Mouse (Mus musculus): ENCODE data around the gene Masp1. TPM values are rescaled to one million over a fixed set of nuclear protein-coding genes. Genes with fewer than 3 reads are reported as not detected.

Gene Masp1
- total and polyA plus RNA-seq, 2 experiments from 2014 or later: 22.0 to 37.1 TPM

- DNase-seq (no peak), ATAC-seq (no peak)
- Histone ChIP-seq H3K4me2 (ENCODE audit: low read depth) (no peak overlapping the region), H3K27me3 (ENCODE audit: insufficient read depth, low read length) (no peaks in the 10 kb centered on the region), H3K36me3 (ENCODE audit: insufficient read depth) (peaks cover 12% of the 10 kb centered on the region), H3K9ac (no peak overlapping the region), H3K4me3 (ENCODE audit: low read depth, low read length) (no peak overlapping the region), H3K4me1 (ENCODE audit: insufficient read depth) (no peaks in the 10 kb centered on the region), H3K9me3 (ENCODE audit: low read length) (no peaks in the 10 kb centered on the region), H3K27ac (ENCODE audit: low read depth, low read length) (no peak overlapping the region)
- 65% methylated on average over 3 of the region's 3 CpGs for whole genome bisulfite sequencing
- no peak for TF ChIP-seq CTCF (IDR thresholded peaks at IDR 0.05; ENCODE audit: low read depth)
Observed at GRCm38 (mm10) chr16:23472046-23472445, 48.6 kb downstream of the Masp1 start.

DNA sequence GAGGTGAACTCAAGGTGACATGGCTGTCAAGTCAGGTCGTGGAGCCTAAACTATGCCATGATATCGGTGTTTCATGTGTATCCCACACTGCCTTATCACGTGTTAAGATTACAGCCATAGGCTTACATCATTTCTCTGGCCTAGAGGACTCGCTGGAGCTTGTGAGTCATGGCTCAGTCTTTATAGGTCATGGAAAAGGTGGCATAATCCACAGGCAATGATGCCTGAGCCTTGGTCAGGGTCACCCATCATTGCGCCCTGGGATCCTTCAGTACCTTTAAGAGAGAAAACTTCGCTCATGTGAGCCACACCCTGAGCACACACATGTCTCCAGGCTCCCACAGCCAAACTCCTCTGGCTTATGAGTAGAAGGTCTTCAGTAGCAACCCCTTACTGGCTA lies 49.1 kb downstream of the Masp1 start:
- Histone ChIP-seq H3K27ac (ENCODE audit: low read depth, low read length) (no peak overlapping the region), H3K4me2 (ENCODE audit: low read depth) (no peak overlapping the region), H3K36me3 (ENCODE audit: insufficient read depth) (peaks cover 12% of the 10 kb centered on the region), H3K9ac (no peak overlapping the region), H3K9me3 (ENCODE audit: low read length) (no peaks in the 10 kb centered on the region), H3K4me1 (ENCODE audit: insufficient read depth) (no peaks in the 10 kb centered on the region), H3K4me3 (ENCODE audit: low read depth, low read length) (no peak overlapping the region), H3K27me3 (ENCODE audit: insufficient read depth, low read length) (no peaks in the 10 kb centered on the region)
- ATAC-seq (no peak), DNase-seq (no peak)
- TF ChIP-seq CTCF (IDR thresholded peaks at IDR 0.05; ENCODE audit: low read depth): no peak
- WGBS: 95% methylated on average over 6 of the region's 6 CpGs

GRCm38 (mm10) chr16:23463671-23464347 lies 56.8 kb downstream of the Masp1 start:
- H3K4me1 ChIP-seq (ENCODE audit: insufficient read depth): no peaks in the 10 kb centered on the region
- WGBS: 87% methylated on average over 4 of the region's 4 CpGs
- H3K36me3 ChIP-seq (ENCODE audit: insufficient read depth): no peaks in the 10 kb centered on the region
- H3K27ac ChIP-seq (ENCODE audit: low read depth, low read length): no peak overlapping the region
- ATAC-seq (no peak), DNase-seq (no peak)
- H3K9ac ChIP-seq: no peak overlapping the region
- no peaks in the 10 kb centered on the region for H3K27me3 ChIP-seq (ENCODE audit: insufficient read depth, low read length)
- no peaks in the 10 kb centered on the region for H3K9me3 ChIP-seq (ENCODE audit: low read length)
- H3K4me3 ChIP-seq (ENCODE audit: low read depth, low read length): no peak overlapping the region
- TF ChIP-seq CTCF (IDR thresholded peaks at IDR 0.05; ENCODE audit: low read depth): no peak
- H3K4me2 ChIP-seq (ENCODE audit: low read depth): no peak overlapping the region

DNA sequence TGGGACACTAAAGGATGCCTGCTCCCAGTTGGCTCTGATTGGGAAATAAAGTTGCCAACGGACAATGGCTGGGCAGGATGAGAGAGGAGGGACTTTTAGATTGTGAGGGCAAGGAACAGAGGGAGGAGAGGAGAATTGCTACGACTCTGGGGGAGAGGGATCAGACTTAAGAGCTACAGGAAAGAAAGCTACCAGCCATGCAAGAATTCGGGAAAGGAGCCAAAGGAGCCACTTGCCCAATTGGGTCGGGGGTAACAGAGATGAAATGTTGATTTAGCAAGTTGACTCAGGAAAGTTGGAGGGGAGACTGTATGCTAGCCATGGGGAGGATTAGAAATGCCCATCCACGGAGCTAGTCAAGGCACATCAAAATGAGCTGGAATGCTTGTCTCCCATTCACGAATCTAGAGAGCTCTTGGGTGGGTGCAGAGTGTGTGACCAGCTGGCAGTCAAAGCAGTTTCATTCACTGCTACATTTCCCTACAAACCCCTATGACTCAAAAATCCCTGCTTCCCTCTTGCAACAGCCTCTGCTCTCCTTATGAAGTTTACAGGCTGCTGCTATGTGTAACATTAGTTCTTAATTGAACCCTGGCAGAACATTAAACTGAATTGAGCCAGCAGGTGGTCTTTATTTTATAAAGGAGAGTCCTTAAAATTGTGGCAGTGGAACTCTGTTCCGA lies 61.6 kb downstream of the Masp1 start:
- WGBS: 40% methylated on average over 7 of the region's 7 CpGs
- no peak for ATAC-seq
- no peak overlapping the region for H3K4me3 ChIP-seq (ENCODE audit: low read depth, low read length)
- no peak overlapping the region for H3K9ac ChIP-seq
- no peaks in the 10 kb centered on the region for H3K27me3 ChIP-seq (ENCODE audit: insufficient read depth, low read length)
- no peak overlapping the region for H3K4me2 ChIP-seq (ENCODE audit: low read depth)
- no peaks in the 10 kb centered on the region for H3K4me1 ChIP-seq (ENCODE audit: insufficient read depth)
- no peaks in the 10 kb centered on the region for H3K36me3 ChIP-seq (ENCODE audit: insufficient read depth)
- DNase-seq: no peak
- H3K9me3 ChIP-seq (ENCODE audit: low read length): no peaks in the 10 kb centered on the region
- TF ChIP-seq CTCF (IDR thresholded peaks at IDR 0.05; ENCODE audit: low read depth): no peak
- H3K27ac ChIP-seq (ENCODE audit: low read depth, low read length): no peak overlapping the region

GRCm38 (mm10) chr16:23457338-23457737 lies 63.3 kb downstream of the Masp1 start:
- no peak for ATAC-seq
- Histone ChIP-seq H3K4me3 (ENCODE audit: low read depth, low read length) (no peak overlapping the region), H3K9ac (no peak overlapping the region), H3K27me3 (ENCODE audit: insufficient read depth, low read length) (no peaks in the 10 kb centered on the region), H3K36me3 (ENCODE audit: insufficient read depth) (no peaks in the 10 kb centered on the region), H3K9me3 (ENCODE audit: low read length) (no peaks in the 10 kb centered on the region), H3K4me2 (ENCODE audit: low read depth) (no peak overlapping the region), H3K4me1 (ENCODE audit: insufficient read depth) (no peaks in the 10 kb centered on the region), H3K27ac (ENCODE audit: low read depth, low read length) (no peak overlapping the region)
- 96% methylated on average over 5 of the region's 5 CpGs for WGBS
- no peak for TF ChIP-seq CTCF (IDR thresholded peaks at IDR 0.05; ENCODE audit: low read depth)
- DNase-seq: no peak

DNA sequence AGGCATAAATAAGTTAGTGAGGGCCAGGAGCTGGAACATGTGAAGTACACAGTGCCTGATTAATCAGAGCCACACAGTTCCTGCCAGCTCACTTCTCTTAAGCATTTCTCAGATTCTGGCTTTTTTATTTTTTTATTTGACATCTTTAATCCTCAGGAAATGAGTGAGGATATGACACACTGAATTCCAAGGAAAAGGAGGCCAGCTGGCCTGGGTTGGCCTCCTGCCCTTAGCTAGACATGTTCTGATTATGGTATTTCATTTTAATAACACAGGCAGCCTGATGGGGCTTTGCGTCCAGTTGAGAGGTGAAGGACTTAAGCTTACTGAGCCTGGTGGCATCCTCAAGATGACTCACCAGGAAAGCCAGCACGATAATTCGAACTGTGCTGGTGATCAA lies 64.1 kb downstream of the Masp1 start:
- no peak for ATAC-seq
- no peak for TF ChIP-seq CTCF (IDR thresholded peaks at IDR 0.05; ENCODE audit: low read depth)
- no peaks in the 10 kb centered on the region for H3K36me3 ChIP-seq (ENCODE audit: insufficient read depth)
- H3K27me3 ChIP-seq (ENCODE audit: insufficient read depth, low read length): no peaks in the 10 kb centered on the region
- no peak overlapping the region for H3K9ac ChIP-seq
- H3K4me2 ChIP-seq (ENCODE audit: low read depth): no peak overlapping the region
- H3K4me3 ChIP-seq (ENCODE audit: low read depth, low read length): no peak overlapping the region
- WGBS: 78% methylated on average over 3 of the region's 3 CpGs
- no peaks in the 10 kb centered on the region for H3K4me1 ChIP-seq (ENCODE audit: insufficient read depth)
- no peak overlapping the region for H3K27ac ChIP-seq (ENCODE audit: low read depth, low read length)
- no peaks in the 10 kb centered on the region for H3K9me3 ChIP-seq (ENCODE audit: low read length)
- no peak for DNase-seq

DNA sequence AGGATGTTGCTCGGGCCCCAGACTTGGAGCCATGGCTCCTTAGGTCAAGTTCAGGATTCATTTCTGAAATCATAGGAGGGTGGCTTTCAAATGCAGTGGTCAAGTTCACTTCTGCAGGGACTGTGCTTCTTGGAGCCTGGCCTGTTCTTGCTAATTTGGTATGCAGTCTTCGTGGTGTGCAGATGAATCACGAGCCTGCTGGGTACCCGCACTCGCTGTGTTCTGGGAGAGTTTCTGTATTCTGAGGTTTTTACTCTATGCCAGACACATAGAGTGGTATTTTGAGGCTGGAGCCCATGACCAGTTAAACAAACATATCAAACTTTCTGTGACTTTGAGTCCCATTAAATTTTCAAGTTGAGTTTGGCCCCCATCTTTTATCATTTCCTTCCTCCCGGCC lies 66.2 kb downstream of the Masp1 start:
- DNase-seq: no peak
- no peak for ATAC-seq
- no peak overlapping the region for H3K27ac ChIP-seq (ENCODE audit: low read depth, low read length)
- no peak for TF ChIP-seq CTCF (IDR thresholded peaks at IDR 0.05; ENCODE audit: low read depth)
- H3K36me3 ChIP-seq (ENCODE audit: insufficient read depth): no peaks in the 10 kb centered on the region
- H3K4me1 ChIP-seq (ENCODE audit: insufficient read depth): no peaks in the 10 kb centered on the region
- no peak overlapping the region for H3K4me3 ChIP-seq (ENCODE audit: low read depth, low read length)
- 77% methylated on average over 6 of the region's 6 CpGs for WGBS
- no peaks in the 10 kb centered on the region for H3K9me3 ChIP-seq (ENCODE audit: low read length)
- H3K9ac ChIP-seq: no peak overlapping the region
- no peak overlapping the region for H3K4me2 ChIP-seq (ENCODE audit: low read depth)
- H3K27me3 ChIP-seq (ENCODE audit: insufficient read depth, low read length): no peaks in the 10 kb centered on the region
